Mouse (Mus musculus) hindbrain, embryonic 13.5 days (tissue): ENCODE measurements at regions not wholly inside any gene's neighbourhood (a gene's known extent, or its start where the extent isn't known, plus 50 kb on each side); places are given as distances from the start of the nearest gene placed in this dataset.
"Not testable (repeated sequence)": the region's sequence is repeated elsewhere in the genome, so short reads cannot be mapped to it uniquely, and the experiment has no call there.

Source experiments
- ATAC-seq: fragments of 200-750 bp; cut with Nextera tagmentation; 2 replicates; pipeline ENCODE4 v1.8.0; 2017; ENCODE audit warnings: moderate TSS enrichment; ENCODE audit not compliant: low FRiP score
- H3K27ac ChIP-seq: fragments of 300-500 bp; sonication (generic); 2 replicates; pipeline ENCODE4 v1.5.1; 2015; ENCODE audit warnings: inconsistent platforms, mild to moderate bottlenecking, moderate library complexity
- H3K27me3 ChIP-seq: fragments of 300-500 bp; sonication (generic); 2 replicates; pipeline ENCODE4 v1.6.1; 2015; ENCODE audit warnings: mild to moderate bottlenecking, inconsistent platforms
- H3K36me3 ChIP-seq: fragments of 300-500 bp; sonication (generic); 2 replicates; pipeline ENCODE4 v1.6.1; 2015; ENCODE audit warnings: mild to moderate bottlenecking, inconsistent platforms
- H3K4me1 ChIP-seq: fragments of 300-500 bp; sonication (generic); replicated peaks from 2 replicates; pipeline ENCODE4 v1.6.1; 2015; ENCODE audit warnings: inconsistent platforms
- H3K4me2 ChIP-seq: fragments of 300-500 bp; sonication (generic); 2 replicates; pipeline ENCODE4 v1.6.1; 2015; ENCODE audit warnings: inconsistent platforms, mild to moderate bottlenecking, moderate library complexity
- H3K4me3 ChIP-seq: fragments of 300-500 bp; sonication (generic); 2 replicates; pipeline ENCODE4 v1.5.1; 2015; ENCODE audit warnings: mild to moderate bottlenecking, inconsistent platforms
- H3K9ac ChIP-seq: fragments of 300-500 bp; sonication (generic); 2 replicates; pipeline ENCODE4 v1.6.1; 2015; ENCODE audit warnings: mild to moderate bottlenecking, inconsistent platforms
- H3K9me3 ChIP-seq: fragments of 300-500 bp; sonication (generic); 2 replicates; pipeline ENCODE4 v1.6.1; 2016; ENCODE audit warnings: inconsistent platforms
- WGBS: fragments of 180-500 bp; shearing (Covaris S2); methylation state at CpG from one replicate; pipeline ENCODE4 v1.1.7; 2015; 5-methylcytosine and 5-hydroxymethylcytosine counted together

GRCm38 (mm10) chr5:91861440-91862187, 101.3 kb downstream of the Rchy1 start:
- Histone ChIP-seq H3K36me3 (no peaks in the 10 kb centered on the region), H3K9me3 (no peaks in the 10 kb centered on the region), H3K4me1 (no peaks in the 10 kb centered on the region), H3K4me3 (no peak overlapping the region), H3K4me2 (no peak overlapping the region), H3K27ac (no peak overlapping the region), H3K27me3 (no peaks in the 10 kb centered on the region), H3K9ac (no peak overlapping the region)
- 76% methylated on average over 11 of the region's 11 CpGs for WGBS
- ATAC-seq = no peak

- Histone ChIP-seq H3K27ac (no peak overlapping the region), H3K9ac (no peak overlapping the region), H3K4me3 (no peak overlapping the region), H3K36me3 (no peaks in the 10 kb centered on the region), H3K4me1 (no peaks in the 10 kb centered on the region), H3K27me3 (no peaks in the 10 kb centered on the region), H3K9me3 (no peaks in the 10 kb centered on the region), H3K4me2 (no peak overlapping the region)
- WGBS = 84% methylated on average over 2 of the region's 2 CpGs
- no peak for ATAC-seq
Observed at GRCm38 (mm10) chr5:91860489-91860888, 102.4 kb downstream of the Rchy1 start.

- no peaks in the 10 kb centered on the region for H3K27me3 ChIP-seq
- no peak overlapping the region for H3K4me2 ChIP-seq
- 86% methylated on average over 4 of the region's 4 CpGs for WGBS
- no peak overlapping the region for H3K4me3 ChIP-seq
- no peaks in the 10 kb centered on the region for H3K9me3 ChIP-seq
- H3K9ac ChIP-seq = no peak overlapping the region
- H3K36me3 ChIP-seq = no peaks in the 10 kb centered on the region
- H3K27ac ChIP-seq = no peak overlapping the region
- ATAC-seq = no peak
- no peaks in the 10 kb centered on the region for H3K4me1 ChIP-seq
Observed at GRCm38 (mm10) chr5:91852330-91852729, 110.5 kb downstream of the Rchy1 start.

- H3K27ac ChIP-seq, H3K36me3 ChIP-seq, H3K4me2 ChIP-seq, ATAC-seq, H3K27me3 ChIP-seq, H3K4me1 ChIP-seq, H3K9me3 ChIP-seq, H3K4me3 ChIP-seq, H3K9ac ChIP-seq: not testable (repeated sequence)
- 85% methylated on average over 4 of the region's 4 CpGs for WGBS
Observed at GRCm38 (mm10) chr5:91850862-91851569, 111.9 kb downstream of the Rchy1 start.

GRCm38 (mm10) chr5:91850440-91850839, 112.4 kb downstream of the Rchy1 start:
- Histone ChIP-seq H3K9ac (no peak overlapping the region), H3K9me3 (no peaks in the 10 kb centered on the region), H3K36me3 (no peaks in the 10 kb centered on the region), H3K27ac (no peak overlapping the region), H3K4me1 (no peaks in the 10 kb centered on the region), H3K27me3 (no peaks in the 10 kb centered on the region), H3K4me3 (no peak overlapping the region), H3K4me2 (no peak overlapping the region)
- WGBS = 91% methylated on average over 5 of the region's 5 CpGs
- no peak for ATAC-seq

GRCm38 (mm10) chr5:91849533-91849932, 113.3 kb downstream of the Rchy1 start:
- no peak overlapping the region for H3K4me3 ChIP-seq
- no peaks in the 10 kb centered on the region for H3K27me3 ChIP-seq
- H3K4me2 ChIP-seq = no peak overlapping the region
- WGBS = 91% methylated on average over 2 of the region's 2 CpGs
- H3K36me3 ChIP-seq = no peaks in the 10 kb centered on the region
- no peak overlapping the region for H3K9ac ChIP-seq
- H3K27ac ChIP-seq = no peak overlapping the region
- H3K9me3 ChIP-seq = no peaks in the 10 kb centered on the region
- ATAC-seq = no peak
- H3K4me1 ChIP-seq = no peaks in the 10 kb centered on the region

GRCm38 (mm10) chr5:91849114-91849513, 113.8 kb downstream of the Rchy1 start:
- no peak overlapping the region for H3K4me3 ChIP-seq
- H3K9me3 ChIP-seq = no peaks in the 10 kb centered on the region
- no peaks in the 10 kb centered on the region for H3K27me3 ChIP-seq
- H3K4me2 ChIP-seq = no peak overlapping the region
- ATAC-seq = no peak
- H3K9ac ChIP-seq = no peak overlapping the region
- H3K36me3 ChIP-seq = no peaks in the 10 kb centered on the region
- H3K27ac ChIP-seq = no peak overlapping the region
- WGBS = 58% methylated on average over 4 of the region's 4 CpGs
- H3K4me1 ChIP-seq = no peaks in the 10 kb centered on the region

GRCm38 (mm10) chr5:91848528-91848927, 114.3 kb downstream of the Rchy1 start:
- H3K4me3 ChIP-seq = no peak overlapping the region

GRCm38 (mm10) chr5:91843044-91843443, 119.8 kb downstream of the Rchy1 start:
- Histone ChIP-seq H3K9ac (no peak overlapping the region), H3K4me1 (no peaks in the 10 kb centered on the region), H3K27ac (no peak overlapping the region), H3K9me3 (no peaks in the 10 kb centered on the region), H3K4me2 (no peak overlapping the region), H3K27me3 (no peaks in the 10 kb centered on the region), H3K4me3 (no peak overlapping the region), H3K36me3 (no peaks in the 10 kb centered on the region)
- no peak for ATAC-seq
- 96% methylated on average over 4 of the region's 4 CpGs for WGBS

More at GRCm38 (mm10) chr5:91848528-91848927, 114.3 kb downstream of the Rchy1 start:
- no peak for ATAC-seq
- H3K9ac ChIP-seq = no peak overlapping the region
- H3K9me3 ChIP-seq = no peaks in the 10 kb centered on the region
- no peaks in the 10 kb centered on the region for H3K27me3 ChIP-seq
- no peaks in the 10 kb centered on the region for H3K36me3 ChIP-seq
- H3K4me2 ChIP-seq = no peak overlapping the region
- H3K4me1 ChIP-seq = no peaks in the 10 kb centered on the region
- 81% methylated on average over 3 of the region's 3 CpGs for WGBS
- H3K27ac ChIP-seq = no peak overlapping the region

GRCm38 (mm10) chr5:91841066-91841465, 121.8 kb downstream of the Rchy1 start:
- H3K9me3 ChIP-seq = no peaks in the 10 kb centered on the region
- 84% methylated on average over 4 of the region's 4 CpGs for WGBS
- H3K27me3 ChIP-seq = no peaks in the 10 kb centered on the region
- no peak overlapping the region for H3K9ac ChIP-seq
- no peak overlapping the region for H3K4me3 ChIP-seq
- H3K4me1 ChIP-seq = no peaks in the 10 kb centered on the region
- ATAC-seq = no peak
- no peaks in the 10 kb centered on the region for H3K36me3 ChIP-seq
- H3K27ac ChIP-seq = no peak overlapping the region
- H3K4me2 ChIP-seq = no peak overlapping the region

GRCm38 (mm10) chr5:91828481-91828880, 134.4 kb downstream of the Rchy1 start:
- Histone ChIP-seq H3K36me3 (no peaks in the 10 kb centered on the region), H3K4me2 (no peak overlapping the region), H3K9me3 (no peaks in the 10 kb centered on the region), H3K27me3 (no peaks in the 10 kb centered on the region), H3K4me1 (no peaks in the 10 kb centered on the region), H3K4me3 (no peak overlapping the region), H3K27ac (no peak overlapping the region), H3K9ac (no peak overlapping the region)
- no peak for ATAC-seq
- WGBS = 92% methylated on average over 6 of the region's 6 CpGs

GRCm38 (mm10) chr5:91826636-91827035, 136.2 kb downstream of the Rchy1 start:
- no peak overlapping the region for H3K9ac ChIP-seq

More at GRCm38 (mm10) chr5:91826636-91827035, 136.2 kb downstream of the Rchy1 start:
- no peak for ATAC-seq
- Histone ChIP-seq H3K9me3 (no peaks in the 10 kb centered on the region), H3K36me3 (no peaks in the 10 kb centered on the region), H3K27ac (no peak overlapping the region), H3K4me2 (no peak overlapping the region), H3K27me3 (no peaks in the 10 kb centered on the region), H3K4me3 (no peak overlapping the region), H3K4me1 (no peaks in the 10 kb centered on the region)
- WGBS = 50% methylated on average over 1 of the region's 1 CpGs
